Mouse (Mus musculus): ENCODE measurements at regions not wholly inside any gene's neighbourhood (a gene's known extent, or its start where the extent isn't known, plus 50 kb on each side); places are given as distances from the start of the nearest gene placed in this dataset.

DNA sequence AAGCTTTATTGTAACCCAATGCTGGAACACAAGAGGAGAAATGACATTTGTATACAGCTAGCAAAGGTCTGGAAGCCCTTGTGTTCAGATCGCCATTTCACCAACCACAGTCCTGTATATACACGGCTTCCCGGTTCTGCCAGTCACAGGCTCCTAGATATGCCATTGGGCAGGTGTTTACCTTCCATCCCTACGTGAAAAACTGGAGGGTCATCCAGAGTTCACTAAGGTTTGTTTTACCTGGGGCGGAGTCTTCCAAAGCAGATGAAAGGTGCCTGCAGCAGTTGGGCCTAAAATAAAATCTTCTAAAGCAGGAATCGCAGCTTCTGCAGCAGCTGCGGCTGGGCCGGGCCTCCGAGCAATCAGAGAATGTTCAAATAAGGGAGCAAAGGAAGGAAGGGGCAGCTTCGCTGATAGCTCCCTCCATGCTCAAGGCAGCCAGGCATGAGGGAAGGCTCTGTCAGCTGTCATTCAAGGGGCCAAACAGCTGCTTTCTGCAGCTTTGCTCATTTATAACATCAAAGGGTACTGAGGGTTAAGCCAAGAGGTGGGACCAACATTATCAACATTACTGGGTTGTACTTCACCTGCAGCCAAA is 81.7 kb upstream of the Hmga2 start:
- no peak for DNase-seq (ENCODE audit: low spot score in 2 of 2)

DNA sequence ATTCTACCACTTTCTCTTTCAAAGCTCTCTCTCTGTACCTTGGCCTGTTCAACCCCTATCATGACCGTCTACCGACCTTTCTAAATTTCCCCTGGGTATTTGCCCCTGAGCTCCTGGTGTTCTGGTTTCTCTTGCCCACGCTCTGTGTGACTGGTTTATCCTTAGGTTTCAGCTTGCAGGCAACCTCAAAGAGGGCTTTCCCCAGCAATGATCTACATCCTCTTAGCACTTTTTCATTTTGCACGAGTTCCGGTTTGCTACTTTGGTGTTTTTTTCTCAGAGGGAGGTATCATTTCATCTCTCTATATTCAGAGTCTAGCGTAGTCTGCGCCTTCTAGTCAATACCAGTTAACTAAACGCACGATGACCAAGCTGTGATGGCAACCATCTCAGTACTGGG is 79.8 kb upstream of the Hmga2 start:
- no peak for DNase-seq (ENCODE audit: low spot score in 2 of 2)

DNA sequence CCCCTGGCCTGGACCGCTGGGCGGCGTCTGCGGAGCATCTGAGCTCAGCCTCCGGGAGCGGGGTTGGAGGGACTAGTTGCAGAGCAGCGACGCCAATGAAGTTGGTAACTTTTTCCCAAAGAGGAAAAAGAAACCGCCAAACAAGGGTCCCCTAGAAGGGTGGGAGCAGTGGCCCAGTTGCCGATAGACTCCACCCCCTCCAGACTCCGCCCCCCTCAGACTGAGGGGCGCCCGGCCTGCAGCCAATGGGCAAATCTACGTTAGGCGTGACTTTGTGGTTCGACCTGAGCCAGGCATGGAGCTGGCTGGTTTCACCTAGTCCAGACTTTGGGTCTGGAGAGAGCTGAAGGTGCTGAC is 76.8 kb upstream of the Hmga2 start:
- no peak for DNase-seq (ENCODE audit: low spot score in 2 of 2)

DNA sequence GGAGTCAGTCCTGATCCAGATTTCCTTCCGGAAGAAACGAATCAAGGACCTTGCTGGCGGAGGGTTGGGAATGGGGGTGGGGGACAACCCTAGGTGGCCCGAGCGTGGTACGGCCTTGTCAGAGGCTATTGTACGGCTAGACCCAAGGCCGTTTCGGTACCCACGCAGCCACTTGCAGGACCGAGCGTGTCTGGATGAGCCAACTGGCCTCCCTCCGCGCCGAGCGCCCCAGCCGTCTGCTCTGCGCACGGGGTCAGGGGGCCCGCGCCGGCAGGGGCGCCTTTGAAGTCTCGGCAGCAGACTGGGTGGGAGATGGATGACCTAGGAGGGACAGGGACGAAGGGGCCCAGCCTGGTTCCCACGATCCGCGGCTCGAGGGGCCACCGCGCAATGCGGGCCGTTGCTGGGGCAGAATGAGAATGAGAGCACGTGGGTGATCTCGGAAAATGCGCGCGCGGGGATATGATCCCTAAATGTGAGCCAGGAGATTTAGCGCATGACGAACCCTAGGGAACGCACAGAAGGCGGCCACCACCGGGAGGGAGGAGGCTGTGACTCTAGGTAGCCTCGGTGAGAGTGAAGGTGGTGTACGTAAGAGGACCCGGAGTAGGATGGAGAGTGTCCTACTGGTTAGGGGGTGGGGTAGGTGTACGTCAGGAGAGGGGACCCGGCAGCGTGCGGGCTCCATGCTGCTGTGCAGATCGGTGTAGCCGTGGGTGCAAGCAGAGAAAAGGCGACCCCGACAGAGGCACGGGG is 76.2 kb upstream of the Hmga2 start:
- DNase-seq (ENCODE audit: low spot score in 2 of 2): peak in 1 of 2 experiments; percentile 6

DNA sequence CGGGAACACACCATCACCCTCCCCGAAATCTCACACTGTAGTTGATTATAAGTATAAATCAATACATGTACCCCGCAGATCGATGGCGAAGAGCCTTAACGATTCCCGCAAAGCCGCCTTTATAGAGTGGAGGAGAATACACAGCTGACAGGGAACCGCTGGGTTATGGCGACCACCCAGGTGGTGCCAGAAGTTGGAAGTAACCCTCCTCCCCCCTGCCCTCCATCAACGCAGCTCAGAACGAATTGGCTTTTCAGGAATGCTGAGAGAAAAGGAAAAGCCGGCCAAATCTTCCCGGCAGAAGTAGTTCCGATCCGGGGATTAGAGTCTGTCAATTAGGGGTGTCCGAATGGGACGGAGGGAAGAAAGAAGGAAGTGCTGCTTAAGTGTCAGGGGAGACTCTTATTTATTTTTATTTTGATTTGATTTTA is 75.6 kb upstream of the Hmga2 start:
- DNase-seq (ENCODE audit: low spot score in 2 of 2): no peak

DNA sequence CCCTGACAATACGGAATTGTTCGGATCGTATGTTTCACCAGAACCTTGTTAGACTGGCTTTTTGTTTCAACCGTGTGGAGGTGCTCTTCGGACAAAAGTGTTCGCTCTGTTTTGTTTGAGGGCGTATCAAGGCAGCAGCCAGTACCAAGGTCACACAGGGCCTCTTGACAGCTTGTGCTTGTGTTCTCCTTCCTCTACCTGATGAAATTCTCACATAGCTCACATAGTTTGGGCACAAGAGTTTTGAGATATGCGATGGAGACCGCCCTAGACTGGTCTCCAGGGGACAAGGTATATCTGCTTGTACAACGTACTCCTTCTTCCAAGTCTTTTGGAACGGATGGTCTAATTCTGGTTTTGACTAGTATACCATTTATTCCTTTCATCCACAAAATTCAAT is 70.9 kb upstream of the Hmga2 start:
- no peak for DNase-seq (ENCODE audit: low spot score in 2 of 2)

DNA sequence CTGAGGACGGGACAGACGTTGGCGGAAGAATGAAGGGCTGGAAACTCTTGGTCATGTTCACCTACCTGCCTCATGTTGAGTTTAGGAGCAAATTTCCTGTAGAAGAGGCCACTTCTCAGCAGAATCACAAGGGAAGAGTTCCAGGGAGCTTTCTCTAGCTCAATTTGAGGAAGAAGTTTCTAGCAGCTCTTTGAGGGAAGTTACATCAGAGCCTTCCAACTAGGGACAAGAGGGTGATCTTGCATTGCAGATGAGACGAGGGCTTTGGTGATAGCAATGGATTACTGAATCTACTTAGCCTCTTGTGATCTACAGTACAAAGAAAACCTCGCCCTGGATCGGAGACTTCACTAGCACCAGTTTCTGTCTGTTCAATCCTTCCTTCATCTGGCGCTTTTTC is 65.3 kb upstream of the Hmga2 start:
- DNase-seq (ENCODE audit: low spot score in 2 of 2): no peak

DNA sequence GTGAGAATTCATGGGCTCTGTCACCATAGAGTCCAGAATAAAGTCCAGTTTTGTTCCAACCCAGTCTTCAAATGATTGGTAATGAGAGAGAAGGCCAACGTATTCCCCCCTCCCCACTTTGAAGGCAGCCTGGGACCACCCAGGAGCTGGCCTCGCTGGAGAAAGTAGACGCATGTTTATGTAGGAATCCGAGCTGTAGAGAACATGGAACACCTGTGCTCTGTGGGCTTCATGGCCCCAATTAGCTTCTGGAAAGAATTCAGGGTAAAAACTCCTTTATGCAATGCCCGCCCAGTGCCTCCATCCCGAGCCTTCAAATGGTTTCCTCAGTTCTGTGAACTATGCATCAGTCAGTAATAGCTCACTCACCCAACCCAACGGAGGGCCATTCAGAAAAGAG is 62.3 kb upstream of the Hmga2 start:
- no peak for DNase-seq (ENCODE audit: low spot score in 2 of 2)

DNA sequence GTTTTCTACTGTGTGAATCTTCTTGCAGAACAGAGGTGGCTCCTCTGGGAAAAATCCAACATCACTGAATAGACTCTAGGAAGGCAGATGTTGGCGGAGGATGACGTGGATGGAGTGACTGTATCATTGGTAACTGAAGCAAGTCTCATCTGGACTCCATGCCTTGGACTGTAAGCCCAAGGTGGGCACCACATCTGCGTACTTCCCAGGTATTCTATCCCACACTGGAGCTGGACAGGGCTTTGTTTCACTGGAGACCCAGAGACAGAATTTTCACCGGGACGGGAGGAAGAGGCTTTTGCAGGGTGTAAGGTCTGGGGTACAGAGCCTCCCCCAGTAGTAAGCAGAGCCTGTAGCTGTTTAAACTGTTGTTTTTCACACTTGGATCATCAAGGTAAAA is 52.1 kb upstream of the Hmga2 start:
- no peak for DNase-seq (ENCODE audit: low spot score in 2 of 2)

DNA sequence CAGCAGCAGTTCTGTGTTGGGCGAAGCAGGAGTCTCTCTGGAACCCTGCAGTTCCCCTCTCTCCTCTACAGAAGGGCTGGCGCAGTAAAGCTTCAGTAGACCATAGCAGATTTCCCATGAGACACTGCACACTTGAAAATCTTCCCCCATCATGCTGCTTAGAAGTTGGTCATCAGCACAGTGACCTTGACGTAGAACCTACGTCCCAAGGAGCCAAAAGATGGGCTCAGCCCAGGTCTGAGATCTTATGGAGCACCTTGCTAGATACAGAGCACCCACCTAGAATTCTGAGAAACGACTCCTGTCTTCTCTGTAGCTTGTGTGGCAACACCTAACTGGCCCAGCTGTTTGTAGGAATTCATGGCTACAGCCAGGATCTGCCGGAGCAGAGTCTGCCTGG is 51.7 kb upstream of the Hmga2 start:
- DNase-seq (ENCODE audit: low spot score in 2 of 2): no peak

DNA sequence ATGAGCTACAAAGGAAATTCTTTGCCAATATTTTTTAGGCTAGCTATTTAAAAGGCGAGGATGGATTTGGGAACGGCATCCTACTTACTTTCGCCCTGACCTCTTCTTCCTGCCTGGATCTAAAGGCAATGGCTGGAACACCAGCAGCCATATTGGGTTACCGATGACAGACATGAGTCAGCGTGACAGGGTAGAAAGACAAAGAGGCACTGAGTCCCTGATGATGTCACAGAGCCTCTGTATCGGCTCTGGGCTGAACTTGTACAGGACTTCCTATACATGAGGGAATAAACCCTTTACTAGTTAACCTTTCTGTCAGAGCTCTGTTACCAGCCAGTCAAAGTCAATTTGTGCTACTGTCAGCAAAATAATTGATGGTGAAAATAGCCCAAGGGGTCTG is 50.7 kb upstream of the Hmga2 start:
- DNase-seq (ENCODE audit: low spot score in 2 of 2): no peak
